Mouse (Mus musculus) G1E (cell line): ENCODE data around the gene Osbpl10.

ENCODE experiments used
- CTCF ChIP-seq: IDR thresholded peaks from 2 replicates; pipeline ENCODE4 v1.5.1; 2012; ENCODE audit warnings: low read depth, low read length, inconsistent platforms, mixed read lengths
- GATA1 ChIP-seq: IDR thresholded peaks from 2 replicates; pipeline ENCODE4 v1.6.1; 2012; ENCODE audit warnings: borderline replicate concordance, low read length, inconsistent platforms, mixed read lengths
- GATA2 ChIP-seq: IDR thresholded peaks from 2 replicates; pipeline ENCODE4 v1.6.1; 2012; ENCODE audit warnings: low read depth, low read length, inconsistent platforms, borderline replicate concordance
- POLR2AphosphoS5 ChIP-seq: IDR thresholded peaks from 2 replicates; pipeline ENCODE4 v1.6.1; 2012; ENCODE audit warnings: low read depth, low read length, inconsistent platforms; ENCODE audit not compliant: insufficient replicate concordance
- TAL1 ChIP-seq: conservative IDR thresholded peaks from 2 replicates; pipeline ENCODE4 v1.6.1; 2012; ENCODE audit warnings: low read depth, low read length, inconsistent platforms, mixed read lengths

DNA sequence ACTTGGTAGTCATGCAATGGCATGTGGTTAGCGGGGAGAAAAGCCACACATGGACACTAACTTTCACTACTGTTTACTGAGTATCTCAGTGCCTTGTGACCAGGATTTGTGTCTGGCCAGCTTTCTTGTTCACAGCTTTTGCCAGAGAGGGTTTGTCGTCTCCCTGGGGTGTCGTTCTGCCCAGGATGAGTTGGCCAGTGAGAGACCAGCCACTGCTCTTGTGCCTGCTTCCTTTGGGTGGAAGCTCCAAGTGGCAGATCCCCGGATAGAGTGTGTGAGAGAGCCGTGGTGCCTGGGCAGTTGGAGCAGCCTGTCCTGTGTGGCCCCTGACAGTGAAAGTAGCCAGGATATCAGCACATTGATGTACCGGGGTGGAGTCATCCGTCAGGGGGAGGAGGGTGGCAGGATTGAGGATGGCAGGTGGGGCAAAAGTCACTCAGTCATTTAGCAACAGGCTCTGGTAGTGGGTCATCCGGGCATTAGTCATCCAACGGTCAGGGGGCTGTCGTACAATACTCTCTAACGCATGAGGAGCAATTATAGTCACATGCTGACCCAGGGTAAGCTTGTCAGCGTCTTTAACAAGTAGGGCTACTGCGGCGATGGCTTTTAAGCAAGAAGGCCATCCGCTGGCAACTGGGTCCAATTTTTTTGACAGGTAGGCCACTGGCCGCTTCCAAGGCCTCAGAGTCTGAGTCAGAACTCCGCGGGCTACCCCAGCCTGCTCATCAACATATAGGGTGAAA, 170.8 kb downstream of the Osbpl10 start:
- TF ChIP-seq CTCF = no peak
- TF ChIP-seq GATA1 = no peak
- TF ChIP-seq TAL1 = no peak
- TF ChIP-seq POLR2AphosphoS5 = no peak
- no peak for TF ChIP-seq GATA2
